Mouse (Mus musculus) cerebellum, postnatal 14 days (tissue): ENCODE measurements at regions not wholly inside any gene's neighbourhood (a gene's known extent, or its start where the extent isn't known, plus 50 kb on each side); places are given as distances from the start of the nearest gene placed in this dataset.

ENCODE experiments used
- DNase-seq, 2 experiments: peaks; one replicate each; pipeline ENCODE4 v3.0.0; 2021; ENCODE audit warnings: mixed read lengths in 2 of 2

- peak; percentile 20 to 60 for DNase-seq
These were observed 243.1 kb downstream of the Pdgfc start for GRCm38 (mm10) chr3:81279266-81279665.

GRCm38 (mm10) chr3:81289762-81290161 lies 253.5 kb downstream of the Pdgfc start:
- DNase-seq: no peak

GRCm38 (mm10) chr3:81292404-81292803 lies 256.2 kb downstream of the Pdgfc start:
- no peak for DNase-seq

- no peak for DNase-seq
These were observed 257.1 kb downstream of the Pdgfc start for GRCm38 (mm10) chr3:81293186-81293819.

GRCm38 (mm10) chr3:81304017-81304791 lies 268.0 kb downstream of the Pdgfc start:
- no peak for DNase-seq

GRCm38 (mm10) chr3:81305412-81306165 lies 269.4 kb downstream of the Pdgfc start:
- no peak for DNase-seq

- DNase-seq: no peak
These were observed 290.6 kb downstream of the Pdgfc start for GRCm38 (mm10) chr3:81326866-81327265.

- no peak for DNase-seq
These were observed 315.5 kb downstream of the Pdgfc start for GRCm38 (mm10) chr3:81351739-81352138.

GRCm38 (mm10) chr3:81367918-81368317 lies 331.7 kb downstream of the Pdgfc start:
- no peak for DNase-seq

- DNase-seq: no peak
These were observed 332.4 kb downstream of the Pdgfc start for GRCm38 (mm10) chr3:81368642-81369041.

- DNase-seq: no peak
These were observed 333.5 kb downstream of the Pdgfc start for GRCm38 (mm10) chr3:81369742-81370141.

- DNase-seq: no peak
These were observed 339.8 kb downstream of the Pdgfc start for GRCm38 (mm10) chr3:81375990-81376389.

GRCm38 (mm10) chr3:81377466-81377865 lies 341.2 kb downstream of the Pdgfc start:
- DNase-seq: no peak

- no peak for DNase-seq
These were observed 343.1 kb downstream of the Pdgfc start for GRCm38 (mm10) chr3:81379362-81379761.

- no peak for DNase-seq
These were observed 350.7 kb downstream of the Pdgfc start for GRCm38 (mm10) chr3:81386931-81387330.

GRCm38 (mm10) chr3:81387634-81388033 lies 351.4 kb downstream of the Pdgfc start:
- no peak for DNase-seq

- no peak for DNase-seq
These were observed 361.0 kb downstream of the Pdgfc start for GRCm38 (mm10) chr3:81397212-81397611.

- DNase-seq: no peak
These were observed 364.8 kb downstream of the Pdgfc start for GRCm38 (mm10) chr3:81401028-81401427.

GRCm38 (mm10) chr3:81408914-81409313 lies 372.7 kb downstream of the Pdgfc start:
- DNase-seq: no peak

- DNase-seq: no peak
These were observed 385.7 kb downstream of the Pdgfc start for GRCm38 (mm10) chr3:81421875-81422274.

- no peak for DNase-seq
These were observed 390.5 kb downstream of the Pdgfc start for GRCm38 (mm10) chr3:81426765-81427164.
